In genomic region chr12:24724369-24724768, GRCm38 (mm10) we compare ENCODE assay signal across 7 mouse cellular contexts. TPM values are rescaled to one million over a fixed set of nuclear protein-coding genes. Genes with fewer than 3 reads are reported as not detected.
DNase-seq lines count a peak whose midpoint lies in the region; ATAC-seq lines count a peak whose summit lies in the region.

No protein-coding gene starts in this region.

- peak overlapping the region; percentile 77 for H3K27ac ChIP-seq in embryonic facial prominence, embryonic 10.5 days (replicated peaks)
- no peak overlapping the region for H3K27ac ChIP-seq in intestine, embryonic 15.5 days
- peak overlapping the region; percentile 67 for H3K27ac ChIP-seq in midbrain, embryonic 10.5 days (replicated peaks)

- H3K4me1 ChIP-seq in embryonic facial prominence, embryonic 10.5 days, result peaks cover 19% of the 10 kb centered on the region
- peaks cover 13% of the 10 kb centered on the region for H3K4me1 ChIP-seq in intestine, embryonic 15.5 days (replicated peaks)
- peaks cover 11% of the 10 kb centered on the region for H3K4me1 ChIP-seq in midbrain, embryonic 10.5 days

- H3K27me3 ChIP-seq in embryonic facial prominence, embryonic 10.5 days (replicated peaks; ENCODE audit: low read depth, poor library complexity, severe bottlenecking), result no peaks in the 10 kb centered on the region
- no peaks in the 10 kb centered on the region for H3K27me3 ChIP-seq in intestine, embryonic 15.5 days (replicated peaks)
- no peaks in the 10 kb centered on the region for H3K27me3 ChIP-seq in midbrain, embryonic 10.5 days (ENCODE audit: low read depth, poor library complexity, severe bottlenecking)

- ATAC-seq in intestine, embryonic 15.5 days, result peak; percentile 93

- H3K4me3 ChIP-seq in embryonic facial prominence, embryonic 10.5 days, result peak overlapping the region; percentile 28; the same call in 1 of the 2 replicates
- no peak overlapping the region for H3K4me3 ChIP-seq in intestine, embryonic 15.5 days (replicated peaks)
- H3K4me3 ChIP-seq in midbrain, embryonic 10.5 days, result no peak overlapping the region

- no peak overlapping the region for H3K9ac ChIP-seq in intestine, embryonic 15.5 days

- H3K9me3 ChIP-seq in embryonic facial prominence, embryonic 10.5 days, result peaks cover 9% of the 10 kb centered on the region; the same call in 1 of the 2 replicates
- no peaks in the 10 kb centered on the region for H3K9me3 ChIP-seq in intestine, embryonic 15.5 days
- peaks cover 14% of the 10 kb centered on the region; the same call in 1 of the 2 replicates for H3K9me3 ChIP-seq in midbrain, embryonic 10.5 days (replicated peaks)

- peak overlapping the region; percentile 28 for H3K4me2 ChIP-seq in intestine, embryonic 15.5 days (replicated peaks)

- H3K36me3 ChIP-seq in embryonic facial prominence, embryonic 10.5 days (replicated peaks), result no peaks in the 10 kb centered on the region
- H3K36me3 ChIP-seq in intestine, embryonic 15.5 days, result no peaks in the 10 kb centered on the region
- H3K36me3 ChIP-seq in midbrain, embryonic 10.5 days, result no peaks in the 10 kb centered on the region

- DNase-seq in NIH3T3 (ENCODE audit: low read depth), result peak; percentile 39
- DNase-seq in embryonic facial prominence, embryonic 10.5 days (ENCODE audit: low spot score), result peak; percentile 82
- peak; percentile 34 for DNase-seq in midbrain, embryonic 10.5 days (ENCODE audit: low spot score)
- no peak for DNase-seq in gastrocnemius, postnatal 25 days
- no peak for DNase-seq in urinary bladder, postnatal 10 days (ENCODE audit: low spot score)
- DNase-seq in adrenal gland, adult 8-10 months, result no peak

- WGBS in embryonic facial prominence, embryonic 10.5 days, result 13% methylated on average over 2 of the region's 2 CpGs
- 14% methylated on average over 2 of the region's 2 CpGs for WGBS in intestine, embryonic 15.5 days
- 42% methylated on average over 2 of the region's 2 CpGs for WGBS in midbrain, embryonic 10.5 days

RNA-seq across cellular contexts. Expression of gene Rrm2, which starts 16.3 kb away (rescaled TPM):
- 640 and 704 TPM in 2 replicates for polyA plus RNA-seq in embryonic facial prominence, embryonic 10.5 days (2016; fragmentation: Nextera tagmentation; extraction: Ambion mirVana)
- 161 and 178 TPM in 2 replicates for polyA plus RNA-seq in intestine, embryonic 15.5 days (2015; fragmentation: Nextera tagmentation; extraction: Ambion mirVana)
- 732 and 813 TPM in 2 replicates for polyA plus RNA-seq in midbrain, embryonic 10.5 days (2016; fragmentation: Nextera tagmentation; extraction: Ambion mirVana)
- 1 to 10 TPM; 1.8 to 3.6 TPM for total RNA-seq in gastrocnemius, postnatal 25 days (2021)
- total RNA-seq in adrenal gland, adult 8-10 months (2022), result 10 to 100 TPM in 1 of 4 experiments, 1 to 10 TPM in 3; 4.9 to 10.4 (median 6.8) TPM

RNA-seq across cellular contexts. Expression of gene Cys1, which starts 42.8 kb away (rescaled TPM):
- polyA plus RNA-seq in embryonic facial prominence, embryonic 10.5 days (2016; fragmentation: Nextera tagmentation; extraction: Ambion mirVana), result 0.16 and 0.53 TPM in 2 replicates
- 2.1 and 2.3 TPM in 2 replicates for polyA plus RNA-seq in intestine, embryonic 15.5 days (2015; fragmentation: Nextera tagmentation; extraction: Ambion mirVana)
- 0.39 and 0.49 TPM in 2 replicates for polyA plus RNA-seq in midbrain, embryonic 10.5 days (2016; fragmentation: Nextera tagmentation; extraction: Ambion mirVana)
- total RNA-seq in gastrocnemius, postnatal 25 days (2021), result 1 to 10 TPM; 3.0 to 3.5 TPM
- total RNA-seq in adrenal gland, adult 8-10 months (2022), result 1 to 10 TPM; 4.2 to 6.5 (median 6.4) TPM

Comparison
In these comparisons a context has a peak if more than half of its experiments do, and no peak if none do; other contexts are left out.
1. DNase-seq: peak in NIH3T3 (single experiment), embryonic facial prominence, embryonic 10.5 days (single experiment) and midbrain, embryonic 10.5 days (single experiment); none in gastrocnemius, postnatal 25 days (single experiment), urinary bladder, postnatal 10 days (single experiment) and adrenal gland, adult 8-10 months (single experiment).